In the genomic region with DNA sequence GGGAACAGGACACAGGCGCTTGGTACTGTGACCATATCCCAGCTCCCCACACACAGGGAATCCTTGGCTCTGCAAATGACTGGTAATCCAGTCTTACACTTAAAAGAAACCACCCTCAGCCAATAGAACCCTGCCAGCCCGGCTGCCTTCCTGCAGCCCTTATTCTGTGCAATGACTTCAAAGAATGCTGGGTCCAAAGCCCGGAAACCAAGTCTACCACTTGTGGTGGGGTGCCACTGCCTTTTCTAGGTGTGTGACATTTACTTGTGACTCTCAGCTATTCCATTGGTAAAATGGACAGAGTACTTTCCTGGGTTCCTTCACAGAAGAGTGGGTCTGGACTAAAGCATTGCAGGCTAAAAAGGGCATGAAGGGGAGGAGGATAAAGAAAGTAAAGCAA, we compare ENCODE assay signal across 12 mouse cellular contexts.
"Had no signal": no experiment of that assay in that cellular context is flagged by ENCODE, and none has a peak within 500 bp of the region (broad histone marks: within the 10 kb centered on the region; RNA-seq: fewer than 3 reads in every experiment).

No protein-coding gene starts in this region.

- H3K27ac ChIP-seq: kidney, postnatal 0 days; limb, embryonic 13.5 days; liver, embryonic 14.5 days; midbrain, embryonic 15.5 days; neural tube, embryonic 13.5 days; stomach, embryonic 15.5 days had no signal

- H3K36me3 ChIP-seq: limb, embryonic 13.5 days; stomach, embryonic 15.5 days had no signal

- ATAC-seq: midbrain, embryonic 15.5 days had no signal

- H3K9me3 ChIP-seq: limb, embryonic 13.5 days; midbrain, embryonic 15.5 days; neural tube, embryonic 13.5 days; stomach, embryonic 15.5 days had no signal

- H3K4me2 ChIP-seq: limb, embryonic 13.5 days; midbrain, embryonic 15.5 days; neural tube, embryonic 13.5 days; stomach, embryonic 15.5 days had no signal

- DNase-seq: kidney, adult 9 months; kidney, postnatal 36 days; left cerebral cortex, postnatal 4 days; lung, adult 18-20 months; right cerebral cortex, postnatal 14 days; thymus, postnatal 14 days had no signal

- H3K4me3 ChIP-seq: limb, embryonic 13.5 days; midbrain, embryonic 15.5 days; neural tube, embryonic 13.5 days; stomach, embryonic 15.5 days had no signal

- H3K9ac ChIP-seq: limb, embryonic 13.5 days; liver, embryonic 14.5 days; midbrain, embryonic 15.5 days; neural tube, embryonic 13.5 days; stomach, embryonic 15.5 days had no signal

- H3K4me1 ChIP-seq: limb, embryonic 13.5 days; midbrain, embryonic 15.5 days; neural tube, embryonic 13.5 days had no signal

- H3K27me3 ChIP-seq: limb, embryonic 13.5 days; midbrain, embryonic 15.5 days; neural tube, embryonic 13.5 days; stomach, embryonic 15.5 days had no signal
